In genomic region chr4:9125236-9125963, GRCm38 (mm10) we compare ENCODE assay signal across 8 mouse cellular contexts.
DNase-seq lines count a peak whose midpoint lies in the region; ATAC-seq lines count a peak whose summit lies in the region.
"Had no signal": no experiment of that assay in that cellular context is flagged by ENCODE, and none has a peak within 500 bp of the region (broad histone marks: within the 10 kb centered on the region; RNA-seq: fewer than 3 reads in every experiment).

No protein-coding gene starts in this region.

- H3K9ac ChIP-seq in lung, embryonic 16.5 days (ENCODE audit: low read length) = no peak overlapping the region
- no peak overlapping the region for H3K9ac ChIP-seq in forebrain, embryonic 12.5 days
- H3K9ac ChIP-seq in limb, embryonic 11.5 days (ENCODE audit: low read length) = no peak overlapping the region
- H3K9ac ChIP-seq: embryonic facial prominence, embryonic 13.5 days had no signal

- H3K36me3 ChIP-seq in lung, embryonic 16.5 days (ENCODE audit: control insufficient read depth, insufficient read depth, low read length) = no peaks in the 10 kb centered on the region
- no peaks in the 10 kb centered on the region for H3K36me3 ChIP-seq in forebrain, embryonic 12.5 days (replicated peaks)
- H3K36me3 ChIP-seq in limb, embryonic 11.5 days (ENCODE audit: control insufficient read depth, insufficient read depth, low read length) = no peaks in the 10 kb centered on the region
- H3K36me3 ChIP-seq: embryonic facial prominence, embryonic 13.5 days had no signal

- ATAC-seq in lung, embryonic 16.5 days (ENCODE audit: low read depth) = peak; percentile 36; the same call in 1 of the 2 replicates
- peak; percentile 85 for ATAC-seq in cerebellum, adult (ENCODE audit: insufficient number of reproducible peaks, low FRiP score, low TSS enrichment)
- ATAC-seq in forebrain, embryonic 12.5 days (ENCODE audit: low FRiP score) = peak; percentile 51; the same call in 1 of the 2 replicates
- 0 out of 2 replicates have a peak, but pooled peaks have one; percentile 31 for ATAC-seq in limb, embryonic 11.5 days (ENCODE audit: insufficient number of reproducible peaks, low FRiP score, low TSS enrichment, low read depth)
- no peak for ATAC-seq in erythroblast, adult 5-6 weeks (replicated peaks; ENCODE audit: low FRiP score, poor library complexity, severe bottlenecking)

- H3K9me3 ChIP-seq in lung, embryonic 16.5 days (ENCODE audit: control insufficient read depth, low read length) = no peaks in the 10 kb centered on the region
- no peaks in the 10 kb centered on the region for H3K9me3 ChIP-seq in forebrain, embryonic 12.5 days
- H3K9me3 ChIP-seq in limb, embryonic 11.5 days (ENCODE audit: control insufficient read depth, low read length) = no peaks in the 10 kb centered on the region
- H3K9me3 ChIP-seq: embryonic facial prominence, embryonic 13.5 days had no signal

- no peak for DNase-seq in lung, postnatal 14 days
- DNase-seq in limb, embryonic 11.5 days (ENCODE audit: low spot score) = peak; percentile 72
- peak; percentile 19 for DNase-seq in thymus, postnatal 25 days

- H3K27ac ChIP-seq in lung, embryonic 16.5 days (ENCODE audit: low read length) = no peak overlapping the region
- no peak overlapping the region for H3K27ac ChIP-seq in forebrain, embryonic 12.5 days
- no peak overlapping the region for H3K27ac ChIP-seq in limb, embryonic 11.5 days (replicated peaks; ENCODE audit: low read depth, low read length)
- H3K27ac ChIP-seq: embryonic facial prominence, embryonic 13.5 days had no signal

- H3K27me3 ChIP-seq in lung, embryonic 16.5 days (ENCODE audit: control insufficient read depth, insufficient read depth, low read depth, low read length) = no peaks in the 10 kb centered on the region
- no peaks in the 10 kb centered on the region for H3K27me3 ChIP-seq in forebrain, embryonic 12.5 days
- no peaks in the 10 kb centered on the region for H3K27me3 ChIP-seq in limb, embryonic 11.5 days (ENCODE audit: control insufficient read depth, insufficient read depth, low read length)
- H3K27me3 ChIP-seq: embryonic facial prominence, embryonic 13.5 days had no signal

- H3K4me1 ChIP-seq in lung, embryonic 16.5 days (replicated peaks; ENCODE audit: control insufficient read depth, insufficient read depth, low read length) = no peaks in the 10 kb centered on the region
- H3K4me1 ChIP-seq in forebrain, embryonic 12.5 days = no peaks in the 10 kb centered on the region; the same call in 1 of the 2 replicates
- H3K4me1 ChIP-seq in limb, embryonic 11.5 days (ENCODE audit: control insufficient read depth, insufficient read depth, low read length) = no peaks in the 10 kb centered on the region
- H3K4me1 ChIP-seq: embryonic facial prominence, embryonic 13.5 days had no signal

- 42% methylated on average over 11 of the region's 11 CpGs for WGBS in lung, embryonic 16.5 days
- 36% methylated on average over 11 of the region's 11 CpGs for WGBS in forebrain, embryonic 12.5 days
- WGBS in limb, embryonic 11.5 days = 48% methylated on average over 11 of the region's 11 CpGs

- H3K4me3 ChIP-seq in lung, embryonic 16.5 days (ENCODE audit: low read length) = no peak overlapping the region
- H3K4me3 ChIP-seq in forebrain, embryonic 12.5 days (replicated peaks) = no peak overlapping the region
- no peak overlapping the region for H3K4me3 ChIP-seq in limb, embryonic 11.5 days (ENCODE audit: low read depth, low read length)
- H3K4me3 ChIP-seq: embryonic facial prominence, embryonic 13.5 days had no signal

- no peak overlapping the region for H3K4me2 ChIP-seq in lung, embryonic 16.5 days (ENCODE audit: low read depth, low read length)
- H3K4me2 ChIP-seq in forebrain, embryonic 12.5 days = no peak overlapping the region
- no peak overlapping the region for H3K4me2 ChIP-seq in limb, embryonic 11.5 days (ENCODE audit: low read depth, severe bottlenecking)
- H3K4me2 ChIP-seq: embryonic facial prominence, embryonic 13.5 days had no signal
